Mouse (Mus musculus): ENCODE measurements around the gene Gm20852.
"Not testable (repeated sequence)": the region's sequence is repeated elsewhere in the genome, so short reads cannot be mapped to it uniquely, and the experiment has no call there.

GRCm38 (mm10) chrY:66742023-66742422, at the start of gene Gm20852:
- not testable (repeated sequence) for TF ChIP-seq CHD2 (IDR thresholded peaks at IDR 0.05; ENCODE audit: low read depth, low read length); ZC3H11A (IDR thresholded peaks at IDR 0.05; ENCODE audit: borderline replicate concordance, low read depth, low read length); MAFK (IDR thresholded peaks at IDR 0.05; ENCODE audit: insufficient read depth, low read depth, low read length); HCFC1 (IDR thresholded peaks at IDR 0.05; ENCODE audit: borderline replicate concordance, insufficient read depth, low read length)
